Mouse (Mus musculus): ENCODE measurements around the gene Olfr813.
"Not testable (repeated sequence)": the region's sequence is repeated elsewhere in the genome, so short reads cannot be mapped to it uniquely, and the experiment has no call there.

The Olfr813 gene

DNA sequence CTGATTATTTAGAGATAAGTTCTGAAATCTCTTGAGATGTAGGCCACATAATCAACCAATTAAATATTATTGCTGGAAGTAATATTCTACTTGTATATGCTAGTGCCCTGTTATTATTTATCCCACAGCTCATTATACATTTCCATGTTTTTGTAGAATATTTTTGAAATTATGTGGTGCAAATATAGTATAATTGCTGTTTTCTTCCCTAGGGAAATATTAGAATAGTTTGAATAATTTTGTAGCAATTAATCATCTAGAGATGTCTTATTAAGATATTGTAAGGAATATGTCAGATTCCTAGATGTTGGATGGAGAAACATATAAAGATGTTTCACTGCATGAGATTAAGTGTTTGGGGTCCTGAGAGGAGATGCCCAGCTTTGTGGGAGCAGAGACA, at the start of gene Olfr813:
TSS of gene Olfr813 (plus strand) at position 301 of the 400 bp plus-strand sequence.
- DNase-seq (ENCODE audit: low read depth, low spot score) = no peak

DNA sequence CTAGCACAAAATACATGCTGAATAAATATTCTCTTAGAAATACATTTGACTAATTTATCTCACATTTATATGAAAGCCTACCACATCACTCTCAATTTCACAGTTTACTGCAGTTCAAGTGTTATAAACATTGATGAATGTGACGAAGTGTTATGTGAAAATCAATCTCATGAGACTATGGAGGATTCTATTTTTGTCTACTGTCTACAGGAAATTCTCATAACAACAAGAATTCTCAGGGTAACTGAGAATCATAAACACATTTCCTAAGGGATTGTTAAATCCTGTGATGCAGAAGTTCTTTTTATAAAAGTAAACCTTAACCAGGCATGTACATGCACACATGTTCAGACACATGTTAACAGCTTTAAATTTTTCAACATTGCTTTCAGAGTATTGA, 9.2 kb upstream of the Olfr813 start, which contains the start of gene Olfr812:
TSS of gene Olfr812 (minus strand) at position 101 of the 400 bp plus-strand sequence.
- DNase-seq (ENCODE audit: low read depth, low spot score) = no peak

GRCm38 (mm10) chr10:129847343-129847742, 7.8 kb upstream of the Olfr813 start:
- DNase-seq (ENCODE audit: low read depth, low spot score) = peak; percentile 47

- DNase-seq (ENCODE audit: low read depth, low spot score) = not testable (repeated sequence)
Observed at GRCm38 (mm10) chr10:129879751-129880150, 24.6 kb downstream of the Olfr813 start, which contains the start of gene Olfr814. Gene Olfr814 (minus strand): TSS chr10:129879851.

- not testable (repeated sequence) for DNase-seq (ENCODE audit: low read depth, low spot score)
Observed at GRCm38 (mm10) chr10:129885496-129885895, 30.3 kb downstream of the Olfr813 start.

DNA sequence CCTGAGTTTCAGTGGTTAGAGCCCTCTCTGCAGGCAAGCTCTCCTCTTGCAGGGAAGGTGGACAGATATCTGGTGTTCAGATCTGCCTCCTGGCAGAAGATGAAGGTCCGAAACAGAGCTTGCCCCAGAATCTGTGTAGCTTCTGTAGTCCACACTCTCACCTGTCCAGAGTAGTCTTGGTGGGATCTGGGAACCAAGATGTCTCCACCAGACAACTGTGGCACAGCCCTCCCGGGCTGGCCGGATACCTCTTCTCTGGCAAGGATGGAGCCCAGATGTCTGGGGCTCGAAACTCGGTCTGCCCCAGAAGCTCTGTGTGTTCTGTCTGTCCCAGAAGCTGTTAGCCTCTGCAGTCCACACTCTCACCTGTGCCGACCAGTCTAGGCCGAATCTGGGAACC, 30.8 kb downstream of the Olfr813 start:
- DNase-seq (ENCODE audit: low read depth, low spot score) = no peak

- DNase-seq (ENCODE audit: low read depth, low spot score) = not testable (repeated sequence)
Observed at GRCm38 (mm10) chr10:129905767-129906166, 50.6 kb downstream of the Olfr813 start, which contains the start of gene Olfr815. Gene Olfr815 (minus strand): TSS chr10:129905867.
